Mouse (Mus musculus): ENCODE measurements around the gene Cavin1.

The Cavin1 gene

DNA sequence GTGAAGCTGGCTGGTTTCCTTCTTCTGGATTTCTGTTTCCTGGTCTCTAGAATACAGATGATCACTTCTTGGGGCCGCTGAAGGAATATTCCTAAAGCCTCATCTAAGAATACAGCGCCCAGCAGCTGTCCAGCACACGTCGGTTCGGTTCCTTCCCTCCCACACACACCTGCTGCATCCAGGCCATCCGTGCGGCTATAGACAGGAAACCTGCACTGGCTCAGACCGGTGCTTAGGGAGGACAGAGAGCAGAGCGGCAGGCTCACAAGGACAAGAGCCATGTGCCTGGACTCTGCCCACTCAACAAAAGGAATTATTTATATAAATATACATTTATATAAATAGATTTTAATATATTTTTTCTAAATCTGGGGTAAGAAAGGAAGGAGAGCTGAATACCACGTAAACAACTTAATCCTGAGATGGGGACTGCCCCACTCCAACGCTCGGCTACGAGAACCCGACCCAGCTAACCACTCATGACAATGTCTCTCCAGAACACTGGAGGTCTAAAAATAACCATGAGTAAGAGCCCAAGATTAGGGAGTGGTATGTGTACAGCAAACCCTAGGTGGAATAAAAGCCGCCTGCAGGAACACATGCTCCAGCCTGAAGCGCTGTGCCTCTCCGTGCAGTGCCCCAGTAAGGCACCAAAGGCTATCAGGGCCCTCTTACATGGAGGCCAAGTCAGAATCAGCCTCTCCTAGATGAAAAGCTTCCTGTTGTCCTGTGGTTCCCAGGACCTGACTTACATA lies 58.1 kb downstream of the Cavin1 start:
- DNase-seq (ENCODE audit: low spot score) = no peak

DNA sequence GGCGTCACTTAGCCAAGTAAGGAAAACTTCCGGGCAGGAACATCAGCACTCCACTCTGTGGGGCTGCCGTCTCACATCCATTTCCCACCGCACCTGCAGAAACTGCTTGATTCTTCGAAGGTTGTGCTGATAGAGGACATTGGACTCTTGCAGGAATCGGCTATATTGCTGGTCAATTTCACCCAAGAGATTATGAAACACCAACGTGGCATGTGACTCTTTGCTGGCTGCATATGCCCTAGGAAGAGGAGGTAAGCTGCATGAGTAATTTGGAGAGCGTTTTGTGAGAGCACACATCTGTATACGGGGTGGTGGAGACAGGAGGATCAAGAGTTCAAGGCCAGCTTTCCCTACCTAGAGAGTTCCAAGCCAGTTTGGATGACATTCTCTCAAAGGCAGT lies 62.1 kb downstream of the Cavin1 start:
- no peak for DNase-seq (ENCODE audit: low spot score)

DNA sequence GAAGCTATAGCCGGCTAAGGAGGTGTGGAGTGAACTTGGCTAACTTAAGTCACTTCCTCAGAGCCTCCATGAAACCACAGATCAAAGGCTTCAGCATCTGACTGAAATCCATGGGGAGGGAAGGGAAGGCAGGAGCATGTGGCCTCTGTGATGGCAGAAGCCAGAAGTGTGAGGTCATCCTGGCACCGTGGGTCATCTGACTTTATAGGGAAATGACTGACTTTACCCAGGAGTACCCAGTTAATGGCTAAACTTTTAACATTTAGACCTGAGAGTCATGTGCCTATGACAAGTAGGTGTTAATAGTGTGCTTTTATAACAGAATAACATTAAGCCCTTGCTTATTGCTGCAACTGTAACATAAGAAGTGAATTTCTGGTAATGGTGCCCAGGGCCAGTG lies 62.6 kb downstream of the Cavin1 start:
- no peak for DNase-seq (ENCODE audit: low spot score)

DNA sequence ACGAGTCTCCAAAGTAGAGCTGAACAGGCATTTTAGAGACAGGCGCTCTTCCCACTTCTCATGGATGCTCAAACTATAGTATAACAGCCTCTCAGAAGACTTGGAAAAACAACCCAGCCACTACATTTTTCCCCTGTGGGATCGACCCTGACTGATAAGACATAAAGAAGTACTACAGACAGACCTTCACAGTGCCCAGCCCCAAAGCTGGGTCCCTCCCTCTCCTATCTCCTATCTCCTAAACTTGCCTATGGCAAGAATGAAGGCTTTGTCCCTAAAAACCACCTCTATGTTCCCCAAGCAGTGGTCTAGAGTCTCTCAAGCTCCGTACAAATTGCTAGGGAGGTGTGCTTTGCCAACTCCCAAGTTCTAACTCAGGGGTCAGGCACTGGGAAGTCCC lies 63.8 kb downstream of the Cavin1 start:
- DNase-seq (ENCODE audit: low spot score) = no peak
